Mouse (Mus musculus): ENCODE results near the gene Klc2.

The Klc2 gene

DNA sequence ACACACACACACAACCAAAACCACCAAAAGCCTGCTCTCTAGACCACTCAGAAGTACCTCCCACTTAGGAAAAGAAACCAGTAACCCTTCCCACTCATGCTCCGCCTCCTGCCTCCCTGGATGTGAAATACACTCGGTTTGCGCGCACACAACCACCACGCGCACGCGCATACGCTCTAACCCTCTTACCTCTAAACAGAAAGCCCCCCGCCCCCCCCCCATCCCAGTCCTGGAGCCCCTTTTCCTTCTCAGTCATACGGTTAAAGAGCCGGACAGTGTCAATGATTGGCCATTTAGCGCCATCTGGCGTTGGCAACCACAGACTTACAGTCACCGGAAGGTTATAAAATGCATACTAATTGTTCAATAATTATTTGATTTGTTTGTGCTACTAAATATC lies 45.3 kb downstream of the Klc2 start:
- DNase-seq (ENCODE audit: low spot score in 2 of 2): peak in 1 of 2 experiments; percentile 45

DNA sequence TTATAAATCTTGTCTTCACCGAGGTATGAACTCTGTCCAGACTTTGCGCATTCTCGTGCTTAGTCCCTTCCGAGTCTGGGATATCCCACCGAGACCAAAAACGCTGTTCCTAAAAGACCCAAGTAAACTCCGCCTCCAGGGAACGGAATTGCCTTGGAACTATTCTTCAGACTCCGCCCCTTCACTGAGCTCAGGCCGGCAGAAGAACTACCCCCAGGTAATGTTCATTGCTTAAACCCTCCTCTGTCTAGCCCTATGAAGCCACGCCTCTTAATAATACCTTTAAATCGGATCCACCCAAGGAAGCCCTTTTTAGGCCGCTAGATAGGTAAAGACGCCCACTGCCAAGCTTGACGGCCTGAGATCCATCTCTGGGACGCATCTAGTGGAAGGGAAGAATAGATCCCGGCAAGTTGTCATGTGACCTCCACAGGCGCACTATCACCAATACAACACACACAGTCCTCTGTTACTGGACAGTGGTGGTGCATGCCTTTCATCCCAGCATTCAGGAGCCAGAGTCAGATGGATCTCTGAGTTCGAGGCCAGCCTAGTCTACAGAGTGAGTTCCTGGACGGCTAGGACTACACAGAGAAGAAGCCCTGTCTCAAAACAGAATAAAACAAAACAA lies 45.9 kb downstream of the Klc2 start:
- no peak for DNase-seq (ENCODE audit: low spot score in 2 of 2)

DNA sequence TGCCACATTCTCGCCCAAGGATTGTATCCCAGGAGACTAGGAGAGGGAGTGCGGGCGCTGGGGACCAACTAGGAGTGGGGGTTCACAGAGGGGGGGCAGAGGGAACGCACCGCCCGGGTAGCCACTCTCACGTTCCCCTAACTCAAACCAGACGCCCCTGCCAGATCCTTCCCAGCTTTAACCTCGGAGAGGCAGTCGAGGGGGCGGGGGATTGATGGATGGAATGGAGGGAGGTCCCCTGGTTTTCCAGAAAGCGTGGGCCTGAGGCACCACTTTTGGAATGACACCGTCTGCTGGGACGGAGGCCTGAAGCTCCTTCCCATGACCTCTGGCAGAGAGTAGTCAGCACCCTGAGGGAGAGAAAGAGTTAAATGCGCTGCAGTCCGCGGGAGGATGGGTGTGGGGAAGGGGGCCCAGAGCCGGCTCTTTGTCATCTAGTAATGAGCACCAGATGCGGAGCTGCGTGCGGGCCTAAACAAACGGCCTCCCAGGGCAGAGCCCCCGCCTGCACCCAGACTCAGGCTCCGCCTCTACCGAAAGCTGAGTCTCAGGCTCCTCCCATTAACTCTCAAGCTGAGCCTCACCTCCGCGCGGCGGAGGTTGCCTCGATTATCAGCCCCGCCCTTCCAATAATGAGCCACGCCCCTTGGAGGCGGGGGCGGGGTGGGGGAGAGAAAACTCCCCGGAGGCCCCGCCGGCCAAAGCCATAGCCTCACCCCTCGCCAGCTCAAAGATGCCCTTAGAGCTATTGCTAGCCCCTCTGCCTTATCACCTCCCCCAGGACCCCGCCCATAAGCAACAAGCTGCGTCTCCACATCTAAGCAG lies 46.6 kb downstream of the Klc2 start:
- peak; percentile 81 to 88 for DNase-seq (ENCODE audit: low spot score in 2 of 2)

- no peak for DNase-seq (ENCODE audit: low spot score in 2 of 2)
Observed at GRCm38 (mm10) chr19:5071077-5071476, 47.3 kb downstream of the Klc2 start.

- no peak for DNase-seq (ENCODE audit: low spot score in 2 of 2)
Observed at GRCm38 (mm10) chr19:5069978-5070377, 48.4 kb downstream of the Klc2 start.

- DNase-seq (ENCODE audit: low spot score in 2 of 2): no peak
Observed at GRCm38 (mm10) chr19:5069486-5069885, 48.9 kb downstream of the Klc2 start.

GRCm38 (mm10) chr19:5068570-5069234 lies 49.7 kb downstream of the Klc2 start:
- DNase-seq (ENCODE audit: low spot score in 2 of 2): no peak

GRCm38 (mm10) chr19:5067867-5068569 lies 50.3 kb downstream of the Klc2 start, which contains the start of gene Cd248:
TSS of gene Cd248 (plus strand) at chr19:5068078.
- DNase-seq (ENCODE audit: low spot score in 2 of 2): peak in 1 of 2 experiments; percentile 55

DNA sequence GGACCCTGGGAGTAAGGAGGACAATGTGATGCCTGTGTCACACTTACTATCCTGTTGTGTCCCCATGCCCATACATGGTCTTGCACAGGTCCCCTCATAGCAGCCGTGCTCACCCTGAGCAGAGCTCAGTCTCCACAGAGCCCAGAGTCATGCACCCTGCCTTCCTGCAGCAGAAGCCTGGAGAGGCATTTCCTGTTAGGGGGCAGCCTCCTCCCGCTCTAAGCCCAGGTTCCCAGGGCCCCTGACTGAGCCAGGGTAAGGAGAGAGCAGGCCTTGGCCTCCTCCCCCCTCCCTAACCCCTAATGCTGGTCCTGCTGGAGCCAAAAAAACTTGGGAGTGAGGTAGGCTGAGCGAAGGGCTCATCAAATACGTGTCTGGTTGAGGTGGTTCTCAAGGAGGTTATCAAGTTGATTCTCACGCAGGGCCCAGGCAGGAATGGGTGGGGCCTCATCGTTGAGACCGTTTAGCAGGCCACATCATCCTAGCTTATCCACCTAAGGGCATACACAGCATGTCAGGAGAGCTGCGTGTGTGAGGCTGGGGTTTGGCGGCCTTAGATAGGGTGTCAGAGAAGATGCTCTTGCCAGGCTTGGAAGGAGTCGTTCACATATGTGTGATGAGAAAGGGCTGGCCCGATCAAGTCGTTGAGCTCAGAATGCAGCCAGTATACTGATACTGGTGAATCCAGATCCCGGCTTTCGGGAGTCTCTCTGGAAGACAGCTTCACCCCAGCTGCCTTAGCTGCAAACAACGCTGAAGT lies 51.1 kb downstream of the Klc2 start:
- no peak for DNase-seq (ENCODE audit: low spot score in 2 of 2)

DNA sequence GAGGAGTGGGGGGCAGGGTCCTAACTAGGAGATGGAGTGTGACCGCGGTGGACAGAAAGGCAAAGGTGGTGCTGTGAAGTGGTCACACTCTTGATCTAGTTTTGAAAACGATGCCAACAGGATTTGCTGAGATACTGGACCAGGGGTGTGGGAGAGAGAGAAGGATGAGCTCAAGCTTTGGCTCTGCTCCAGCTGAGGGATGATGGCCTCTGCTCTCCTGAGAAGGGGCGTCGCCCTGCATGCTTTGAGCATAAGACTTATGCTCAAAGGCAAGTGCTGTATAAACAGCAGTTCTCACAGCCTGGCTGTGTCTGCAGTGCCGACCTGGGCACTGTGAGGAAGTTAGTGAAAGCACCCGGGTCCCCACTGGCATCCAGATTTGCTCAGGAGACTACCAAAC lies 53.3 kb downstream of the Klc2 start:
- DNase-seq (ENCODE audit: low spot score in 2 of 2): peak in 1 of 2 experiments; percentile 64

DNA sequence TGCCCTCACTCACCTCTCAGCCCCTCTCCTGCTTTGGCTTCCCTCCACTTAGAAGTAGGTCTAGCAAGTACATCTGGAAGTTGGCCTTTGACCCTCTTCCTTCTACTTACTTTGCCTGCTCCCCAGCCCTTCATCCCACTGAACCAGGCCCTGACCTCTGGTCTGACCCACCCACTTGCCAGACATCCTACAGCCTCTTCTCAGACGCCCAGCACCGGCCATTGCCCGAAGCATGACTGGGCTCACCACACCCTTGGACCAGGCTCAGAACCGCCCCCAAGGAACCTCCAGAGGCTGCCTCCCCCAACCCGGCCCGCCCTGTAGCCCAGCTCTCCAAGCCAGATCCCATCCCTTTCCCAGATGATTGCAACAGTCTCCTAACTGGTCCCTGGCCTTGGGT lies 55.9 kb downstream of the Klc2 start:
- DNase-seq (ENCODE audit: low spot score in 2 of 2): peak in 1 of 2 experiments; percentile 71

DNA sequence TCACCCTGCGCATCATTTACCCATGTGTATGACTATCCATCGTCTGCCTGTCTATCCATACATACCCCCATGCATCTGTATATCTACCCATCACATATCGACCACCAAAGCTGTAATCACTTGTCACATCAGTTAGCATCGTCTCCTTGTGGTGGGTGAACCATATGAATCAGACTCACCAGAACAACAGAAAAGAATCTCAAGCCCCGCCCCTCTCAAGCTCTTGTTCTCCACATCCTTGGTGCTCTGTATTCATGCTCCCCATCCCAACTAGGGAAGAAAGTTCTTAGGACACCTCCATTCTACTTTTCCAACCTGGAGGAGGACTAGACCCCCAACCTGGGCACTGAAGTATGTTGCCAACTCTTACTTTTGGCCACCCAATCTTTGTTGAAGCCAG lies 56.3 kb downstream of the Klc2 start:
- no peak for DNase-seq (ENCODE audit: low spot score in 2 of 2)

DNA sequence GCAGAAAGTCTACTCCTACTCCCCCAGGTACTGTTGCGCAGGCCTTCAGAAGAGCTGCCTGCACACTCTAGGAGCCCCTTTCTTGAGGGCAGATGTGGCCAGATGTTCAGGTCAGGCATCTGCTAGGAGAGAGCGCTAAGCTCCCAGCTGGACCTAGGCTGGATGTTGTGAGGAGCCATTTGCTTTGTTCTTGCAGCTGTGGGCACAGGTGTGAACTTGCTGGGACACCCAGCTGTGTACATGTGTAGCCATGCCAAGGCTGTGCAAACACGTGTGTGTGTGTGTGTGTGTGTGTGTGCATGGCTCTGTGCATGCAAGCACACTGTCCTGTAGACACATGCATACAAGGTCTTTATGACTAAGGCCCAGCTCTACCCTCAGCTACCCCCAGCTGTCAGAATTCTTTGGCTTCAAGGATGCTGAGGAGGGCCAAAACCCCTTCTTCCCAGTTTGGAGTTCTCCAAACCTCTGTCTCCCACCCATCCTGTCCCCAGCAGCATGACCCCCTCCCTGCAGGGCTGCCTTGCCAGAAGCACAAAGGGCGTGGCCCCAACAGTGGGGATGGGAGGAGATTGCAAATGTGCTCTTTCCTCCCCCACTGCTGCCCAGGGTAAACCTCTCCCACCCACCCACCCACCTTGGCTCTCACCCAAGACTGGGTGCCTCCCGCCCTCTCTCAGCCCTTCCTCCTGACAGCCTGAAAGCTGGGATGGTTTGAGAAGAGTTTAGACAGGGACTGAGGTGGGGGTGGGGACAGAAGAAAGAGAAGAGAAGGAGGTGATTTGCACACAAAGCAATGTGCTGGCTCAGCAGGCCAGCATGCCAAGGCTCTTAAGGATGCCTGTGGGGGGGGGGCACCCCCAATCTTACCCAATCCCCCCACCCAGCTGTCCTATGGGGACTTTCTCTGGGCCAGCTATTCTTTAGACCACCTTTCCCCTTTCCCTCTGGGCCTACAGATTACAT lies 57.7 kb downstream of the Klc2 start:
- DNase-seq (ENCODE audit: low spot score in 2 of 2): no peak

DNA sequence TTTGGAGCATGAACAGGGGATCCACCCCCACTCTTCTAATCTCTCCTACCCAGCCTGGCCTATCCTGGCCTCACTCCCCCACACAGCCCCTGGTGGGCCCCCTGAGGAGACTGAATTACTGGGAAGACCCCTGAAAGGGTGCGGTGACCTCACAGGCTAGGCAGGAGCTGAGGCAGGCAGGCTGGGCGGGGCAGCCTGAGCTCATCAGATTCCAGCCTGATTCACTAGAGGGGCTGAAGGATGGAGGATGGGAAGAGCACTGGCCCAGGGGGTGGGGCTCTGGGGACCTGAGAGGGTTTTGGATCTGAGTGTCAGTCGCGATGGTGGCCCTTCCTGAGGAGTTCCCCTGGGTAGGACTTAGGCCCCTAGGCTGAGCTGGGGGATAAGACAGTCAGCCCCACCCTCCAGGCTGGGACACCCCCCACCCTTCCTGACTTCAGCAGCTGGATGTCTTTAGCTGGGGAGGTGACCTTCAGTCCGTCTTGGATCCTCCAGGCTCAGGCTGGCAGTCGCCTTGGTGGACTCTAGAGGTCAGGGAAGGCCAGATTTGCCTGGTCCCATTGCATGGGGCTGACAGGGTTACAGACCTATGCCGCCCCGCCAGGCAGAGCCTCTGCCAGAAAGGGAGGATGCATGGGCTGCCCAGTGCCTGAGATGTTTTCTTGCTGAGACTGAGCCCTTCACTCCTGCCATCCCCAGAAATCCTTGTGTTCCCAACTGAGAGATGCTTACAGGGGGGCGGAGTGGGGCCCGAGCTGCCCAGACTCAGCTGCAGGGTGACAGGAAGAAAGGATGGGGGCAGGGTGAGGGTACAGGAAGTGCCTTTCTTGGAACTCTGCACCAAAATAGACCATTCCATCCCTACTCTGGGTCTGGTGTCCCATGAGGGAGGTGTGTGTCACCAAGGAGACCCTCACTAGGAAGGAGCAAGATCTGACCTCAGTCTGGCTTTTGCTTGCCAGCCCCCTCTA lies 59.3 kb downstream of the Klc2 start:
- no peak for DNase-seq (ENCODE audit: low spot score in 2 of 2)

DNA sequence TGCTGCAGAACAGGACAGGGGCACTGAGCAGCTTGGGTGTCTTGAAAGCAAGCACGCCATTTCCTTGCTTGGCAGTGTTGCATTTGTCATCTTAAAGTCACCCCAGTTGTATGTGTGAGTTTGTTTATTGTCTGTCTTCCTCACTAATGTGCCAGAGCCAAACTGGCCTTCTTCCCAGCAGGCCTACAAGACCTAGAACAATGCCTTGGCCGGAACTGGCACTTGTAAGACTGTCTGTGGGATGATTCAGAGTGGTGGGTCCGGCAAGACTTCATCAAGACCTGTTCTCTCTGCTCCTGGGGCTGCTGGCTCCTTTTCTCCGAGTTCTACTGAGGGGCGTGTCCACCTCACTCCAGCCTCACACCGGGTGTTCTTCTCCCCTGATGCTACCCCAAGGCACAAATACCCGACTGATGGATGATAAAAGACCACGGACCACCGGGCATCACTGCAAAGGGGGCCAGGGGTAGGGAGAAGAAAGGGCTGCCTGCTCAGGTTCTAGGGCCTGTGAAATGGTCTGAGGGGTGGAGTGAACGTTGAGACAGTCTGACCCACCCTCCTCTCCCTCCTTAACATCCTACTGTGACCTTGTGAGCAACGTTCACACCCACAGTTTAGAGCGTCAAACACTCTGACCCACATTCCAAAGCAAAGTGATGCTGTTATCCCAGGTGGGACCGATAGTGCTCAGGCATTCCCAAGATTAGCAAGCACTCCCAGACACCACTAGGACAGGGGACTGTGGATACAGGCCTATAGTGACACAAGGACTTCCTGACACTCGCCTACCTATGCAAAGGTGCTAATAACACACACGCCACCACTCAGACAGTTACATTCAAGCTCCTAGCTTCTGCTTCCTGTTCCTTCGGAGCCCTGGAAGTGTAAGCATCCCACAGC lies 60.2 kb downstream of the Klc2 start:
- no peak for DNase-seq (ENCODE audit: low spot score in 2 of 2)

Measured in urinary bladder, adult 18-20 months (tissue).